Mouse (Mus musculus) kidney, postnatal 0 days (tissue): ENCODE data around the gene Dnmt3a. TPM values are rescaled to one million over a fixed set of nuclear protein-coding genes. Genes with fewer than 3 reads are reported as not detected.
A peak's percentile ranks its signal among the peaks of the same experiment; 100 is the strongest.
"Not testable (repeated sequence)": the region's sequence is repeated elsewhere in the genome, so short reads cannot be mapped to it uniquely, and the experiment has no call there.

Source experiments
- ATAC-seq: fragments of 200-750 bp; cut with Nextera tagmentation; replicated peaks from 2 replicates; pipeline ENCODE4 v1.8.0; 2017; ENCODE audit warnings: low read depth, moderate number of reproducible peaks, moderate TSS enrichment, moderate library complexity; ENCODE audit not compliant: low FRiP score
- DNase-seq: peaks from one replicate; pipeline ENCODE4 v3.0.0-alpha.2; 2016; ENCODE audit warnings: low spot score
- H3K27ac ChIP-seq: fragments of 300-500 bp; sonication (generic); 2 replicates; pipeline ENCODE4 v1.5.1; 2014; ENCODE audit warnings: mild to moderate bottlenecking
- H3K27me3 ChIP-seq: fragments of 300-500 bp; sonication (generic); 2 replicates; pipeline ENCODE4 v1.6.1; 2014; ENCODE audit warnings: low read length, mixed read lengths; ENCODE audit not compliant: insufficient read depth
- H3K36me3 ChIP-seq: fragments of 300-500 bp; sonication (generic); 2 replicates; pipeline ENCODE4 v1.6.1; 2014; ENCODE audit warnings: low read length, mixed read lengths; ENCODE audit not compliant: insufficient read depth
- H3K4me1 ChIP-seq: fragments of 300-500 bp; sonication (generic); replicated peaks from 2 replicates; pipeline ENCODE4 v1.6.1; 2014; ENCODE audit warnings: antibody characterized with exemption, low read length, mixed read lengths; ENCODE audit not compliant: insufficient read depth
- H3K4me2 ChIP-seq: fragments of 300-500 bp; sonication (generic); 2 replicates; pipeline ENCODE4 v1.6.1; 2014; ENCODE audit warnings: mild to moderate bottlenecking, low read length, moderate library complexity, mixed read lengths
- H3K4me3 ChIP-seq: fragments of 300-500 bp; sonication (generic); replicated peaks from 2 replicates; pipeline ENCODE4 v1.5.1; 2014; ENCODE audit warnings: low read depth, low read length
- H3K9ac ChIP-seq: fragments of 300-500 bp; sonication (generic); 2 replicates; pipeline ENCODE4 v1.6.1; 2014; ENCODE audit warnings: low read depth, low read length
- H3K9me3 ChIP-seq: fragments of 300-500 bp; sonication (generic); replicated peaks from 2 replicates; pipeline ENCODE4 v1.6.1; 2016; ENCODE audit warnings: low read length, inconsistent platforms, mixed read lengths
- CTCF ChIP-seq: IDR thresholded peaks from 2 replicates; pipeline ENCODE4 v1.5.1; 2016; ENCODE audit warnings: antibody characterized with exemption, low read depth, mild to moderate bottlenecking, moderate library complexity
- WGBS: fragments of 180-500 bp; shearing (Covaris S2); extraction: QIAGEN DNeasy Blood & Tissue Kit; methylation state at CpG from one replicate; pipeline ENCODE4 v1.1.7; 2014; 5-methylcytosine and 5-hydroxymethylcytosine counted together
- polyA plus RNA-seq: library from polyadenylated mRNA; unstranded; fragments of >200 nt; fragmentation: Nextera tagmentation; extraction: Ambion mirVana; gene quantifications from 2 replicates; pipeline ENCODE4 v1.2.1, GENCODE M21; 2015

Dnmt3a gene
- polyA plus RNA-seq, 1 experiment from 2014 or later, result 96.5 TPM

DNA sequence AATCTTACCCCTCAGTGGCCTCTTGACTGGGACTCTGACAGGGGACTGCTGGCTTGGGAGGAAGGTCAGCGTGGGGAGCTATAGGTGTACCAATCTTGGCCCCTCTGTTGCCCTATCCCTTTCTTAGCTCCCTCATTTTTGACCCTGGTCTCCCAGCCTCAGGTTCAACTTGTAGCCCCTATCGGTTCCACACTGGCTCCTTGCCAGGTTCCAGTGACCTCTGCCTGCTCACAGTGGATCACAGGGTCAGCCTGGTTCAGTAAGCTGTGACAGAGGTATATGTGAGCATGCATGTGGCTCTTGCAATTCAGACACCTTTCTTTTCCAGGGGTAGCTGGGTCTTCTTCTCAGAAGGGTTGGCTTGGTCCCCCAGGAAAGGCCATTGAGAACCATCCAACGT, 110.0 kb downstream of the Dnmt3a start:
- no peak for TF ChIP-seq CTCF
- DNase-seq (no peak), ATAC-seq (no peak; the same call in 1 of the 2 replicates)
- Histone ChIP-seq H3K9me3 (no peaks in the 10 kb centered on the region), H3K36me3 (no peaks in the 10 kb centered on the region; the same call in 1 of the 2 replicates), H3K9ac (no peak overlapping the region), H3K4me2 (no peak overlapping the region), H3K4me3 (no peak overlapping the region), H3K27me3 (no peaks in the 10 kb centered on the region), H3K4me1 (no peaks in the 10 kb centered on the region), H3K27ac (no peak overlapping the region)
- WGBS, result 63% methylated on average over 3 of the region's 3 CpGs

DNA sequence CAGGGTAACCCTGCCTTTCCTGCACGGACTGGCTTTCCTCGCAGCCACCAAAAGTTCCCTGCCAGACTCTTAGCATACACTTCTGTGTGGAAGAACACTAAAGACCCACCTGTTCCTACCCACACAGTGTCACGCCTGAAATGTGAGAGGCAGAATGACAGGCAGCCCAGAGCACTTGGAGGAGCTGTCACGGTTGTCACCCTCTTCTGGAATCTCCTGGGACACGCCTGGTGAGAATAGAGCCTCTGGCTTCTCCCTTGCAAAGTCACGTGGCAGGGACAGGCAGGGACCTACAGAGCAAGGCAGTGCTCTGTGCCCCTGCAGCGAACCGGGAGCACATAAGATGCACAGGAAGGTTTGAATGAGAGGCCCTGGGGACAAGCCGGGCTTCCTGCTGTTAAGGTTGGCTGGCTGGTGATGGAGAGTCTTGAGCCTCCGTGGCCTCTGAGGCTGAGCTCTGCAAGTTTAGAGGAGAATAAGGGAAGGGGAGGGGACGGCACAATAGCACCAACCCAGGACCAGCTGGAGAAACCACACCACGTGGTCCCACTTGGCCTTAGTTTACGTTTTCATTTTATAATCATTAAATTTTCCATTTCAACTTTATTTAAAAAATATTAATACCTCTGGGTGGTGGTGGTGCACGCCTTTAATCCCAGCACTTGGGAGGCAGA, 112.0 kb downstream of the Dnmt3a start:
- Histone ChIP-seq H3K9ac (no peak overlapping the region), H3K9me3 (no peaks in the 10 kb centered on the region), H3K4me1 (no peaks in the 10 kb centered on the region), H3K4me2 (no peak overlapping the region), H3K4me3 (no peak overlapping the region), H3K27ac (no peak overlapping the region), H3K36me3 (no peaks in the 10 kb centered on the region; the same call in 1 of the 2 replicates), H3K27me3 (no peaks in the 10 kb centered on the region)
- ATAC-seq (peak; percentile 61), DNase-seq (peak; percentile 27)
- 18% methylated on average over 14 of the region's 14 CpGs for WGBS
- TF ChIP-seq CTCF, result no peak

DNA sequence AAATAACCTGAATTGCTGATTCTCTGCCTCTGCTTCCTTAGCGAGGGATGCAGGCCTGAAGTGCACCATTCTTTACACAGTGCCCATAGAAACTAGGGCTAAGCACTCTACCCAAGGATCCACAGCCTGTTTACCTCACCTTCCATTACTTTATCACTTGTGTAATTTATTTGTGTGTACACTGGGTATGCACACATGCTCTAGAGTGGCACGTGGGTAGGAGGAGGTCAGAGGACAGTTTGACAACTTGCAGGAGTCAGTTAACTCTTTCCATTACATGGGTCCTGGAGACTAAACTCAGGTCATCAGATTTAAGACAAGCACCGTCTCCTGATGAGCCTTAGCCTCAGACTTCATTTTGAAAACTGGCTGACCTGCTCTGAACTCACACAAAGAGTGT, 112.8 kb downstream of the Dnmt3a start:
- ATAC-seq (no peak), DNase-seq (no peak)
- Histone ChIP-seq H3K4me3 (no peak overlapping the region), H3K9me3 (no peaks in the 10 kb centered on the region), H3K9ac (no peak overlapping the region), H3K4me2 (no peak overlapping the region), H3K27ac (no peak overlapping the region), H3K36me3 (no peaks in the 10 kb centered on the region; the same call in 1 of the 2 replicates), H3K4me1 (no peaks in the 10 kb centered on the region), H3K27me3 (no peaks in the 10 kb centered on the region)
- 62% methylated on average over 3 of the region's 3 CpGs for WGBS
- TF ChIP-seq CTCF, result no peak

DNA sequence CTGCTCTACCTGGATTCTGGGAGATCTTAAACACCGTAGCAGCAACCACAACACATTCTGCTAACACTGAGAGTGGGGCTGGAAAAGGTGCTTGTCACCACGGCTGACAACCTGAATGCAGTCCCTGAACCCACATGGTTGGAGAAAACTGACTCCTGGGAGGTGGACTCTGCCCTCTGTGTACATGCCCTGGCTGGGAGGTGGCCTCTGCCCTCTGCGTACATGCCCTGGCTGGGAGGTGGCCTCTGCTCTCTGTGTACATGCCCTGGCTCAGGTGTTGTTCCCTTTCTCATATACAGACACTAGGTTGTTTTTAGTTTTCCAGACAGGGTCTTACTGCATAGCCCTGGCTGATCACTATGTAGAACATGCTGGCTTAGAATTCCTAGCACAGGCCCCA, 113.6 kb downstream of the Dnmt3a start:
- no peaks in the 10 kb centered on the region for H3K27me3 ChIP-seq
- no peak overlapping the region for H3K27ac ChIP-seq
- TF ChIP-seq CTCF, result no peak
- DNase-seq (no peak), ATAC-seq (no peak)
- no peaks in the 10 kb centered on the region for H3K4me1 ChIP-seq
- no peaks in the 10 kb centered on the region for H3K9me3 ChIP-seq
- no peak overlapping the region for H3K4me3 ChIP-seq
- H3K36me3 ChIP-seq, result no peaks in the 10 kb centered on the region
- H3K9ac ChIP-seq, result no peak overlapping the region
- 79% methylated on average over 3 of the region's 3 CpGs for WGBS
- H3K4me2 ChIP-seq, result no peak overlapping the region

DNA sequence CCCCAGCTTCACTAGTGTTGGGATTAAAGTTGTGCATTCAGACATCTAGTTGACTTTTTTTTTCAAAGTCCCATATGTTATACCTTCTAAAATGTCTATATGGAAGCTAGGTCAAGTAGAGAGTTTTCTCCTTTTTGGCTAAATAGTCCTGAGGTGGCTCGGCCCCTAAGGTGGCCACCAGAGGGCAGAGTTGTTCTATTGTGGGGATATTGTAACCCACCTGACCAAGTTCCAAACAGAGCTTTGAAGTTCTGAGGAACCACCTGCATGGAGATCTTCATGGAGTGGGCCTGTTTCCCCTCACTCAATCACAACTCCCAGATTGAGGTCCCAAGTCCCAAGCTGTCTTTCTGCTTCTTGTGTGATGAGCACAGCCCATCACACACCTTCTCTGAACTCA, 120.3 kb downstream of the Dnmt3a start:
- Histone ChIP-seq H3K9me3 (no peaks in the 10 kb centered on the region), H3K27ac (no peak overlapping the region), H3K4me3 (no peak overlapping the region), H3K4me1 (no peaks in the 10 kb centered on the region), H3K36me3 (no peaks in the 10 kb centered on the region), H3K4me2 (no peak overlapping the region), H3K9ac (no peak overlapping the region), H3K27me3 (no peaks in the 10 kb centered on the region)
- DNase-seq (peak; percentile 67), ATAC-seq (no peak)
- WGBS, result 0% methylated on average over 1 of the region's 1 CpGs
- peak; percentile 87 for TF ChIP-seq CTCF

DNA sequence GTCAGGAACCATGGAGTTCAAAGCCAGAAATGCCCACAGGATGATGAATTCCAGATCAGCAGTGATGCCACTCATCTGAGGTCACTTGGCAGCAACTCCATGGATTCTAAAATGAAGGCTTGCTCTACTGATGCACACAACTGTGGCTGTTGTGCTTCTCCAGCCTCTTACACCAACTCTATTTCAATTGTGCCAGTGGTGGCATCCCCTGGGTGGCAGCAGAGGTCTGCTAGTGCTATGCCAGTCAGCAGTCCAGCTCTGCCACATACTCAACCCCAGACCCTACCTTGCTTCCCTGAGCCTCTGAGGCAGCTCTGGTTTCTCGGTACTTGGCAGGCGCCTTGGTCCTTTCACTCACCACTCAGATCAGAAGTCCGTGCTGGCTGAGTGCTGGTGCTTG, 123.0 kb downstream of the Dnmt3a start:
- Histone ChIP-seq H3K4me1 (no peaks in the 10 kb centered on the region), H3K36me3 (no peaks in the 10 kb centered on the region), H3K9ac (no peak overlapping the region), H3K4me2 (no peak overlapping the region), H3K27me3 (no peaks in the 10 kb centered on the region), H3K4me3 (no peak overlapping the region), H3K9me3 (no peaks in the 10 kb centered on the region), H3K27ac (no peak overlapping the region)
- WGBS, result 75% methylated on average over 3 of the region's 3 CpGs
- DNase-seq (no peak), ATAC-seq (no peak)
- TF ChIP-seq CTCF, result peak; percentile 58

DNA sequence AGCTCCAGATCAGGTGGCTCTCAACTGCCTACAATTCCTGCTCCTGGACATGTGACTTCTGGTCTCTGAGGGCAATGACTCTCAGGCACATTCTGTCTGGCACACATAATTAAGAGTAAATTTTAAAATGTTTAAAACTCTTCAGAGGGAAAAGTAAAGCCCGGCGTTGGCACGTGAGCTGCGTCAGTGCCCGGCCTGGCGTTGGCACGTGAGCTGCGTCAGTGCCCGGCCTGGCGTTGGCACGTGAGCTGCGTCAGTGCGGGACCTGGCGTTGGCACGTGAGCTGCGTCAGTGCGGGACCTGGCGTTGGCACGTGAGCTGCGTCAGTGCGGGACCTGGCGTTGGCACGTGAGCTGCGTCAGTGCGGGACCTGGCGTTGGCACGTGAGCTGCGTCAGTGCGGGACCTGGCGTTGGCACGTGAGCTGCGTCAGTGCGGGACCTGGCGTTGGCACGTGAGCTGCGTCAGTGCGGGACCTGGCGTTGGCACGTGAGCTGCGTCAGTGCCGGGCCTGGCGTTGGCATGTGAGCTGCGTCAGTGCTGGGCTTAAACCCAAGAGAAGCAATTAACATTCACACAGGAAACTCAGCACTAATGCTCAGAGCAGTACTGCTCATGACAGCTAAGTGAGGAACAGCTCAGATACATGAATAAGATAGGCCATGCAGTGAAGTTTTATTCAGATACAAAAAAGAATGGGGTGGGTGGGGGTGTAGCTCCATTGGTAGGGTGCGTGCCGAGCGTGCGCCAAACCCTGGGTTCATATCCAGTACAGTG, 124.5 kb downstream of the Dnmt3a start:
- not testable (repeated sequence) for H3K27me3 ChIP-seq, DNase-seq, H3K4me2 ChIP-seq, H3K4me3 ChIP-seq, ATAC-seq, H3K36me3 ChIP-seq, H3K9ac ChIP-seq, H3K9me3 ChIP-seq, H3K27ac ChIP-seq, H3K4me1 ChIP-seq
- 91% methylated on average over 34 of the region's 47 CpGs for WGBS
